Mouse (Mus musculus) brain, embryonic 14.5 days (tissue): ENCODE results near the gene Oxtr.

Experiments
- CTCF ChIP-seq: fragments of 200-500 bp; IDR thresholded peaks from 2 replicates; pipeline ENCODE4 v1.5.1; 2012; ENCODE audit warnings: inconsistent platforms, mild to moderate bottlenecking, moderate library complexity, borderline replicate concordance; ENCODE audit not compliant: insufficient read depth, insufficient read length; ENCODE audit errors: extremely low read depth
- POLR2A ChIP-seq: fragments of 200-500 bp; IDR thresholded peaks from 2 replicates; pipeline ENCODE4 v1.6.1; 2012; ENCODE audit warnings: mild to moderate bottlenecking, inconsistent platforms, borderline replicate concordance; ENCODE audit not compliant: poor library complexity, insufficient read depth, insufficient read length, severe bottlenecking; ENCODE audit errors: extremely low read depth

GRCm38 (mm10) chr6:112490625-112491242, 991 bp upstream of the Oxtr start:
- TF ChIP-seq POLR2A (no peak), CTCF (peak; percentile 93)
